Mouse (Mus musculus): ENCODE measurements around the gene Gjb5.

The Gjb5 gene

GRCm38 (mm10) chr4:127358018-127358417 is at the start of gene Gjb5:
Gjb5 (minus strand) TSS chr4:127358181.
- no peak for DNase-seq

GRCm38 (mm10) chr4:127402614-127403013 is 44.6 kb upstream of the Gjb5 start:
- no peak for DNase-seq

DNA sequence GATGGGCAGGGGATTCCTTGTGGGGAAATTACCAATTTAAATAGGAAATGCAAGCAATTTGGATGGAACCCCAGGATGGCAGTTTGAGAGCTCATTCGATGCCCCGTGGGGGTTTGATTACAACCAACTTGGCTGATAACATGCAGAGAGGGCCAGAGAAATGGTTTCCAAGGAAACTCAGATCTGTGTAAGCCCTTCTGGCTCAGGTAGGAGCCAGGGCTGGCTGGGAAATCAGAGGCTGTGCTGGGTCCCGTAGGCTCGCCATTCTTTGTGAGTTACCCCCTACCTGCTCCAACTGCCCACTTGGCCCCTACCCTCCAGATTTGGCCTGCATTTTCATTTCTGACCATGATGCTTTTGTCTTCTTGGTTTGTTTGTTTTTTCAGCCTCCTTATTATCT is 44.2 kb upstream of the Gjb5 start:
- DNase-seq: peak; percentile 28

DNA sequence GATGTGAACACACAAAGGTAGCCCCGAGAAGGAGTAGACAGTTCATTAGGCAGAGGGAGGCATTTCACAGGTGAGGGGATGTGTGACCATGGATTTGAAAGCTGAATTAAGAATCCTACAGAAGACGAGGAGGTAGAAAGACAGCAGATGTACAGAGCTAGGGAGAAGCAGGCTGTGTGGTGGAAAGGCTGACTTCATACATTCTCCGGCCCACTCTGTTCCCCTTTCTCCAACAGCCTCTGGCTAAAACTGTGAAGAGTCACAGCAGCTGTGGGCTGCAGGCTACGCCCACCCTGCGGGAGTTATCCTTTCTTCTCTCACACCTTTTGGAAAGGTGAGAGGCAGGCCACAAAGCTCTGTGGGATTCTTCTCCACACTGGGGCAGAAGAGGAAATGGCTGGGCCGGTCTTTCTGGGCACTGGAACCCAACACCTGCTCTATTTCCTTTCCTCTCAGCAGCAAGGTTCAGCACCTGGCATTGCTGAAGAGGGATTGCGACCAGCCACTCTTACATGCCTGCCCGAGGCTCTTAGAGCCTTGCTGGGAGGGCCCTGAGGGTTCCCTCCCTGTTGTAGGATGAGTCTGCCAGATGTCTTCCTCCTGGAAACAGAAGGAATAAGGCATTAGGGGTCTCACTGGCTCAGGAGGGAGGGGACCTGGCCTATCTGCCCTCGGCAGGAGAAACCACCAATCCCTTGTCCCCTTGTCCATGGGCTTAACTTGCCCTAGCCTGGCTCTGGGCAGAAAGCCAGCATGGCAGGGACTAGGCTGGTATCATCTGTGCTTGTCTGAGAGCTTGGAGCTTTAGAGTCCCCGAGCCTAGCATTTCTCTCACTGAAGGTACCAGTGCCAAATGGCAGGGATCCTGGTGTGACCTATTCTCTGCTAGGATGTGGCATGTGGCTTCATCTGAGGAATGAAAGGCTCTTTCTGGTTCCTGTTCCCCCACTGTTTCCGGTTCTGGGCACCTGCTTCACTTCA is 42.5 kb upstream of the Gjb5 start:
- DNase-seq: peak; percentile 89

- DNase-seq: no peak
Measured at GRCm38 (mm10) chr4:127395591-127395990, 37.6 kb upstream of the Gjb5 start.

DNA sequence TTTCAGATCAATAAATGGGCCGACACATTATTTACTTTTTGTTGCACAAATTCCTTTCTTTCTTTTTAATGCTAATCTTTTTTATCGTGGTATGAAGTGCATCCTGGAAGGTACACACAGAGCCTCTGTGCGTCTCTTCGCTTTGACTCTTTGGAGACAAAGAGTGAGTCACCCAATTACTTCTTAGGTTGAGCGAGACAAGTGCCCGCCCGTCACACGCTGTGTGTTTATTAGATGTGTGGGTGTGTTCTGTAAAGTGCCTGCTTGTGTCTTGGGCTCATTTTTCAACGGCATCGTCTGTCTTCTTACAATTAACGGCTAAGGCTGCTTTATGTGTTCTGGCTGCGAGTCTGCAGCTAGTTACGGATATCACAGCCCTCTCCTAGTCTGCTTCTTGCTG is 31.7 kb upstream of the Gjb5 start:
- DNase-seq: no peak

- DNase-seq: no peak
Measured at GRCm38 (mm10) chr4:127377344-127377743, 19.4 kb upstream of the Gjb5 start.

DNA sequence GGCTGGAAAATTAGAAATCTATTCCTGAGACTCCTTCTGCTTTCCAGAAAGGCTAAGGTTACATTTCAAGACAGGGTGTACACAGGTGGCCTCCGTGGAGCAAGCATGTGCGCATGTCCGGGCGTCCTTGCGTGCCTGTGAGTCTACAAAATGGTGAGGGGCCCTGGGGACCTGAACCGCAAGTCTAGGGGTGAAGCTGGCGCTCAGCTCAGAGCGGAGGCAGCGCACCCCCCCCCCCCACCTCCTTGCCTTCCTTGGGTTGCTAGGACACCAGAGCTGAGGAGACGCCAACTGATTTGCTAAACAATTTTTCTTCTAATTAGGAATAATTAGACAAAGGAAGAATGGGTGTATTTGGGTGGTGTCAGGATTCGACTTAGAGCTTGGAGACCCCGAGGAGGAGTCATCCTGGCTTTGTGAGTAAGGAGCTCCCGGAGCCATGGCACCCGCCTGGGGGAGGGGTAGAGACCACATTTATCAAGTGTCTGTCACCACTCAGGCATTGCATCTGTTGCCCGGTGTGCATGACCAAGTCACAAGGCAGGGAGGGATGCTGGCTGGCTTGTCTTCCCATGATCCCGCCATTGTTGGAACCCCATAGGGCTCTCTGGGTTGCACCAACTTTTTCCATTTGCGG is 17.7 kb upstream of the Gjb5 start:
- DNase-seq: no peak

- no peak for DNase-seq
Measured at GRCm38 (mm10) chr4:127374645-127375044, 16.7 kb upstream of the Gjb5 start.

GRCm38 (mm10) chr4:127373491-127373890 is 15.5 kb upstream of the Gjb5 start:
- DNase-seq: no peak

DNA sequence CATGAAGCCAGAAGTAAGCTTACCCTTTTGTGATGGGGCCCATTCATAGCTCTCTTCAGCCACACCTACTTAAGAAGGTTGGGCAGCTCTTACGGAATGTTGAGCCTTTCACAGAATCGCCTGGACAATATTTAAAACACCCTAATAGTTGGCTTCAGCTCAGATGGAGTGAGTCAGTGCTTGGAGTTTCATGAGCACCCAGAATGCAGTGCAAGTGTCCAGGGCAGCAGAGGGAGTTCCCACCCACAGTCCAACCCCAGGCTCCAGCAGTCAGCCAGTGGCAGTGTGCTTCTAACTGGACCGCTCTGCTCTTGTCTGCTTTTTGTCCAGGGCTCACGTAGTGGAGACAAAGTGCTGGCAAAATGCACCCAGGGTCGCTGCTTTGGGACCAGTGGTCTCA is 13.6 kb upstream of the Gjb5 start:
- no peak for DNase-seq

GRCm38 (mm10) chr4:127370447-127370846 is 12.5 kb upstream of the Gjb5 start:
- no peak for DNase-seq

DNA sequence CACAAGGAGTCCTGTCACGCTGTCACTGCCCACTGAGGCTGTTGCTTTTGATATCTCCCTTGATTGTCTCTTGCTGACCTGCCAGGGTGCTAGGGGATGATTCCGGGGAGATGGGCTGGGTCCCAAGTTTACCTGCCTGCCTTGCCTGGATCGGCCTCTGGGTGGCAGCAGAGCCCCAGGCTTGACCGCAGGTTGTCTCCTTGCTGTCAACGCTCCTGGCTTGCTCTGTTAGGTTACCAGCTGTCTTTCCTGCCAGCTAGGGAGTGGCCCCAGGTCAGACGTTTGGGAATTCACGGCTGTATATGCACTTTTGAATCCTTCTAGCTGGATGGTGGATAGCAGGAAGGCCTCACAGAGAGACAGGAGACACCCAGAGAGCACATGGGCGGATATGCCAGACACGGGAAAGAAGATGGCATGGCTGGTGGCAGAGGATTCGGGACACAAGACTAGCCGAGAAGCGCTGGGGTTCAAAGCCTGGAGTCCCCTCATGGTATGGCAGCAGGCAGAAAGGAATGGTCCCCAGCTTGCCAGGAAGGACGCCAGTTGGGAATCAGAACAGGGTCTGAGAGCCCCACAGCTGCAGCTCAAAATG is 10.5 kb upstream of the Gjb5 start:
- peak; percentile 67 for DNase-seq

- no peak for DNase-seq
Measured at GRCm38 (mm10) chr4:127365834-127366233, 7.9 kb upstream of the Gjb5 start.

- no peak for DNase-seq
Measured at GRCm38 (mm10) chr4:127365433-127365832, 7.5 kb upstream of the Gjb5 start.

- DNase-seq: no peak
Measured at GRCm38 (mm10) chr4:127364431-127364830, 6.5 kb upstream of the Gjb5 start.

GRCm38 (mm10) chr4:127363331-127363730 is 5.3 kb upstream of the Gjb5 start:
- DNase-seq: no peak

GRCm38 (mm10) chr4:127362520-127362919 is 4.5 kb upstream of the Gjb5 start:
- DNase-seq: no peak

- no peak for DNase-seq
Measured at GRCm38 (mm10) chr4:127354506-127355485, 3.2 kb downstream of the Gjb5 start.

- DNase-seq: no peak
Measured at GRCm38 (mm10) chr4:127353951-127354438, 4.0 kb downstream of the Gjb5 start, which contains the start of gene Gjb4. Gjb4 (minus strand) TSS chr4:127354081.

DNA sequence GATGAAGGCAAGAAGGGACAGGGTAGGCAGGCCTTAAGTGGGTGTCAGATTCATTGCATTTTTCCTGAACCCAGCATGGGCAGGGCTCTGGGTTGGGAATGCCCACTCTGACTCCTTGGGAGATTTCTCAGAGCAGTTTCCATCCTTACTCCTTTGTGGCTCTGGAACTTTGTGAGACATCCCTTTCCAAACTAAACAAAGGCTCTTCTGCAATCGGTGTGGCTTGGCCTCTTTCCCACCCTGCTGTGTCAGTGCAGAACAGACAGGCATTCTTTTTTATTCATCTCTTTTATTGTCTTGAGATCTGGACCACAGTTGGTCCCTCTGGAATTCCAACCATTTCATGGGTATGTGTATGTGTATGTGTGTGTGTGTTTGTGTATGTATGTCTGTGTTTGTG is 5.4 kb downstream of the Gjb5 start:
- no peak for DNase-seq
